Mouse (Mus musculus): ENCODE results near the gene Jade1.

DNA sequence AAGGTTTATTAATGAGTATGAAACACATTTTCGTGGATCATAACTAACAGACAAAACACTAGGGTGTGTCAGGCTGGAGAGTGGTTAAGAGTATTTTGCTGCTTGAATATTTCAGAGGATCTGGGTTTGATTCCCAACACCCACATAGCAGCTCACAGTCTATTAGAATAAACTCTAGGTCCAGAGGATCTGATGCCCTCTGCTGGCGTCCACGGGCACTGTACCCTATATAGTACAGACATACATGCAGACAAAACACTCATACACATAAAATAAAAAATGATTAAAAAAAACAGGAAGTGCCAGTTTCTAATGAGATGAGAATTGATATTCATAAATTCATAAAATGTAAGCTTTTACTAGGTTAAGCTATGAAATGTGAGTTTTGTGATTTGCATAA, 56.7 kb downstream of the Jade1 start:
- TF ChIP-seq ZKSCAN1 (IDR thresholded peaks at IDR 0.05; ENCODE audit: borderline replicate concordance, low read depth, low read length): no peak
- TF ChIP-seq MAX (IDR thresholded peaks at IDR 0.05; ENCODE audit: low read length): no peak
- no peak for TF ChIP-seq EP300 (IDR thresholded peaks at IDR 0.05; ENCODE audit: low read length)
- TF ChIP-seq BHLHE40 (IDR thresholded peaks at IDR 0.05; ENCODE audit: low read depth, low read length): no peak
- TF ChIP-seq POLR2A (IDR thresholded peaks at IDR 0.05; ENCODE audit: low read depth, low read length): no peak
- no peak for TF ChIP-seq JUND (conservative IDR thresholded peaks at IDR 0.05; ENCODE audit: low read depth, low read length)
- peak; percentile 13 to 55; a peak in 2 of 4 replicates for TF ChIP-seq CTCF (conservative IDR thresholded peaks at IDR 0.05 in 1 of 2, IDR thresholded peaks at IDR 0.05 in 1 of 2; ENCODE audit: low read depth in 2 of 2, low read length in 2 of 2)
- TF ChIP-seq USF1 (IDR thresholded peaks at IDR 0.05; ENCODE audit: low read depth, low read length): no peak
- TF ChIP-seq TBP (conservative IDR thresholded peaks at IDR 0.05; ENCODE audit: low read depth, low read length): no peak
- no peak for TF ChIP-seq CHD2 (IDR thresholded peaks at IDR 0.05; ENCODE audit: low read length)
- no peak for TF ChIP-seq ZC3H11A (IDR thresholded peaks at IDR 0.05; ENCODE audit: low read depth, low read length)
- no peak for TF ChIP-seq HCFC1 (IDR thresholded peaks at IDR 0.05; ENCODE audit: low read depth, low read length)
- no peak for TF ChIP-seq MAFK (IDR thresholded peaks at IDR 0.05; ENCODE audit: insufficient replicate concordance, low read length)
